Mouse (Mus musculus) left cerebral cortex, postnatal 4 days (tissue): ENCODE data around the gene Vhl. TPM values are rescaled to one million over a fixed set of nuclear protein-coding genes. Genes with fewer than 3 reads are reported as not detected.
A peak's percentile ranks its signal among the peaks of the same experiment; 100 is the strongest.

Experiments used
- DNase-seq: peaks from one replicate; pipeline ENCODE4 v3.0.0-alpha.2; 2022
- intact Hi-C: fragments of 180-260 bp; cut with DNase I; formaldehyde crosslinking; loops from one replicate; pipeline ENCODE4 v1.15.1; 2025
- total RNA-seq, 2 experiments: library from RNA; stranded (reverse); gene quantifications; 2 replicates each; pipeline ENCODE4 v1.2.3; 2021

Vhl gene
- total RNA-seq: 10 to 100 TPM; 50.0 to 61.8 TPM

DNA sequence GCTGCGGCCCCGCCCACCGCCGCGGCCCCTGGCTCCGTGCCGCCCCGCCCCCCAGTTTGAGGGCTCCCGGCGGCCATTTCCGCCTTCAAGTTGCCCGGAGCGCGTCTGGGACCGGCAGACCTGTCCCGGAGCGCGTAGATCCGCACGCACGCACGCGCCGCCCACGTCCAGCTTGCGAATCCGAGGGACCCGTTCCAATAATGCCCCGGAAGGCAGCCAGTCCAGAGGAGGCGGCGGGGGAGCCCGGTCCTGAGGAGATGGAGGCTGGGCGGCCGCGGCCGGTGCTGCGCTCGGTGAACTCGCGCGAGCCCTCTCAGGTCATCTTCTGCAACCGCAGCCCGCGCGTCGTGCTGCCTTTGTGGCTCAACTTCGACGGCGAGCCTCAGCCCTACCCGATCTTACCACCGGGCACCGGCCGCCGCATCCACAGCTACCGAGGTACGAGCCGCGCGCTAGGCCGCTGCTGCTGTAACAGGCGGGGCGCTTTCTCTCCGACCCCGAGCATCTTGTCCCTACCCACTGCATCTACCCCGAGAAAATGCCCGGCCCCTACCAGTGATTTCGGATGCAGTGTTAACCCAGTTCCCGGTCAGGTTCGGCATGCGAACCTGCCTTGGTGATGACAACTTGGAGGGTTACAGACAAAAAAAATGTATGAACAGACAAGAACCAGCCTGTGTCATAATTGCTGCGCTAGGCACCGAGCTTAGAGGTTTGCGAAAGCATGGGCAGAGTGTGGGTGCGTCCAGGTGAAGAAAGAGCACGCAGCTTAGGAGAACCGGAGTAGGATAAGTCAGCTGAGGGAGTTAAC, at the start of gene Vhl:
Gene Vhl (plus strand): TSS at position 19 of the 811 bp plus-strand sequence.
- intact Hi-C loops: no loop called here
- DNase-seq: peak; percentile 88

DNA sequence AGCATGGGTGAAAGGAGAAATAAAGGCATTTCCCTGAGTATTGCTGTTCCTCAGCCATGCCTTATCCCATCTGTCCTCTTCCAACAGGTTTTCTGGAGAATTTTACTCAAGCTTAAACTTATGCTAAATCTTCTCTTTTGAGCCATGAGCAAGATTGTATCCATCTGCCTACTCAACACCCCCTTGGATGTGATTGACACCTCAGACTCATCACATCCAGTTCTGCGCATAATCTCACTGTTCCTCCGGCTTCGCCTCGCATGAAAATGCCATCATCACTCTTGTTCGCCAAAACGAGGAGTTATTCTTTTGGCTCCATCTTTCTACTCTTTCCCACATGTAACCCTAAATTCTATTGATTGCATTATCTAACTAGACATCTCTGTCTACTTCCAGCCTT, 47.7 kb upstream of the Vhl start:
- DNase-seq: no peak

DNA sequence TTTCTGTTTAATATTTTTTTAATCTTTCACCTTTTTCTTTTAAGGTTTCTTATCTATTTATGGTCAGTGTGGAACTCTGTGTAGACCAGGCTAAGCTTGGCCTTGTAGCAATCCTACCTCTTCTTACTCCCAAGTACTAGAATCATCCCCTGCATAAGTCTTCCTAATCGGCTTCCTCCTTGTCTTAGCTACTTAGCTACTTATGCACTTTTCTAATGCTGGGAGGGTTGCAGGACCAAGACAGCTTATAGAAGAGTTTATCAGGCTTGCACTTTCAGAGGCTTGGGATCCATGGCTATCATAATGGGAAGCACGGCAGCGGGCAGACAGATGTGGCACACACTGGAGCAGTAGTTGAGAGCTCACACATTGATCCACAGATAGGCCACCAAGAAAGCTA, 44.5 kb upstream of the Vhl start:
- DNase-seq: no peak
- intact Hi-C loops: no loop called here

More for the DNA sequence above, 47.7 kb upstream of the Vhl start:
- intact Hi-C loops: no loop called here

DNA sequence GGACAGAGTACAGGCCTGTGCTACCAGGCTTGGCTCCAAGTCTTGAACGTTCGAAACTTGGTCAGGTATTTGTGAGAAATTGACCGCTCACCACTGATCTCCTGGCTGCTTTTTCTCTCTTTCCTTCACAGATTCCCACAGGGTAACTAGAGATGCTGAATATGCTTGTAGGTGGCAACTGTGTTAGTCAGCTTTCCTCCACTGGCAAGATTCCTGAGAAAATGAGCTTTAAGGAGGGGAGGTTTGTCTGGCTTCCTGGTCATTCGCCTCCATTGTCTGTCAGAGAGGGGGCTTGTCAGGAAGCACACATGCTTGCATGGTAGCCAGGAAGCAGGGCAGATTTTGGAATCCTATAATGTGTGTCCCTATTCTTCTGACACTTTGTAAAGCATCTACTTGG, 40.7 kb upstream of the Vhl start:
- no peak for DNase-seq
- intact Hi-C loops: no loop called here

DNA sequence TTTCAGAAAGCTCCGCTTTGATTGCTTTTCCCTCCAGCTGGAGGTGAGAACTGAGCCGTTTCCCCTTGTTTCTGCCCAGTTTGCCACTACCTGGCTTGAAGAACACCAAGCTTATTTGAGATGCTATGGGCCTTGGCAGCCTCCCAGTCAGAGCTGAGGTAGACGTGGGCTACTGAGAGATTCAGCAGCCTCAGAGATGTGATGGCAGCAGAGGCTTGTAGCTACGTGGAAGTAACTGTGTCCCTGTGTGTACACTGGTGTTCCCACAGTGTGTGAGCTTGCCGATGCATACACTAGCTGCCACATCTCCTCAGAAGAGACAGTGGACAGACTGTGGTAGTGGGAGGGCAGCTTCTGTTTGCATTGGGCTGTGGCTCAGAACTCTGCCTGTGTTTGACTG, 38.7 kb upstream of the Vhl start:
- no peak for DNase-seq
- intact Hi-C loops: no loop called here

DNA sequence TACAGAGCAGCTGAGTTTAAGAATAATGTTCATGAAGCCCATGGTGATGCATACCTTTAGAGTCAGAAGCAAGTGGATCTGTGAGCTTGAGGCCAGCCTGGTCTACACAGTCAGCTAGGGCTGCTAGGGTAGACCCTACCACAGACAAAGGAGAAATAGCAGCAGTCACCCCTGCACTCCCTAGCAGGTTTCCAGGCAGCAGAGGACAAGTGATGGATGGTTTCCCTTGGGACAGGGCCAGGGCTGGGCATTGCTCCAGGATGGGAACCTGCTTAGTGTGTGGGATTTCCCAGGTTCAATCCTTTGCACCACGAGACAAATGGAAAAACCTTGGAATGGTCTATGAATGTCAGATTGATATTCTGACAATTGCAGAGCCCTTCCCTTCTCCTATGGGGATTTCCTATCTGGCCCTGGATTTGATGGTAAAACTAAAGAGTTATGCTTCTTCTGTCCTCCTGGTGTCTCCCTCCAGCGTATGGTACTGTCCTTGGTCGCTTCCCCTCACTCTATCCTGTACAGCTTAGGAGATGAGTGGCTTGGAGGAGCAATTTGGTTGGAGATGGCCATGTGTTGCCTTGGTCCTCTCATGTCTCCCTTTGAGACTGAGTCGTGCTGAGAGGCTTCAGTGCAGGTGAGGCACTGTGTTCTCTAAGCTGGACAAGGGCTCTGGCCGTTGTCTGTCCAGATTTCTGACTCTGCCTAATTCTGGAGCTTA, 37.1 kb upstream of the Vhl start:
- peak; percentile 10 for DNase-seq

DNA sequence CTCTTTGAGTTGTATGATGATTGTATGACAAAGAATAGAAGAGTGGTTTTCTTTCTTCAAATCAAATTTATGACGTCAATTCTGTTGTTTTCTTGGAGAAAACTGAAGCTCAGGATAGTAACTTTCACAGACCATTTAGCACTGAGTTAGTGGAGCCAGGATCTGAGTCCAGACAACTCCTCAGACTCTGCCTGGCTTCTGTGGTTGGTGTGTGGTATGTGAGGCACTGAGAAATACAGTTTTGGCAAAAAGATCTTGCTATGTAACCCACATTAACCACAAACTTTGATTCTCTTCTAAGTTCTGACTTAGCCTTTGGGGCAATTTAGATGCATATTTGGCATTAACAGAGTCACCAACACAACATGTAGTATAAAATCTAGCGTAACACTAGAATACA, 31.1 kb upstream of the Vhl start:
- no peak for DNase-seq
- intact Hi-C loops: no loop called here

More for the DNA sequence above, 37.1 kb upstream of the Vhl start:
- intact Hi-C loops: no loop called here

DNA sequence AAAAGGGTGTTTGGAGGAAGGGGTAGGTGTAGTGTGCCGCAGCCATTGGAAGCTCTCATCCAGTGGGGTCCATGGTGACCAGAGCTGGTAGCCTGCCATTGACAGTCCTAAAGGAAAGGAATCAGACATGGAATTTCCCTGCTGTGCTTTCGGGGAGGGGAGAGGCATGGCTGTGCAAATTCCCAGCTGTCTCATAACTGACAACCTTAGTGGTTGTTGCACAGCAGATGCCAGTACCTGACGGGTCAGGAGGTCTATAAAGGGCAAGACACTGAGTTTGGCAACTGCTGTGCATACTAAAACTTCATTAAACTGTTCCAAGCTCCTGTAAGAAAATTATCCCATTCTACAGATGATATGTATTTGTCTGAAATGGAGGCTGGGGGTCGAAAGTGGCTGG, 25.8 kb upstream of the Vhl start:
- intact Hi-C loops: no loop called here
- DNase-seq: no peak

DNA sequence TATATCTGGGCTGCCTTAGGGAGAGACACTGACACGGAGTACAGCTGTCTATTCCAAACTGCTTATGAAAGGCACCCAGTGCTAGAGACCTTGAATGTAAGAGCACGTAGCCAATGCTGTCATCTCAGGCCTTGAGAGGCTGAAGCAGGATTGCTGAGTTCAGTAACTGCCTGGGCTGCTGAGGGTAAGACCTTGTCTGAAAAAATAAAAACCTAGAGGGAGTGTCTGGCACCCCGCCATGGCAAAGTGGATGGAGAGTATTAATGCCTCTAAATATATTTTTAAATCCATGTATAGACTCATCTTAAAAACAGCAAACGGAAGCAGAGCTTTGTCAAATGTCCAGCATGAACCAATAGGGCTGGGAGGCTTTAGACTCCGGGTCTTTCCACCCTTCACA, 23.9 kb upstream of the Vhl start:
- DNase-seq: no peak
- intact Hi-C loops: no loop called here

DNA sequence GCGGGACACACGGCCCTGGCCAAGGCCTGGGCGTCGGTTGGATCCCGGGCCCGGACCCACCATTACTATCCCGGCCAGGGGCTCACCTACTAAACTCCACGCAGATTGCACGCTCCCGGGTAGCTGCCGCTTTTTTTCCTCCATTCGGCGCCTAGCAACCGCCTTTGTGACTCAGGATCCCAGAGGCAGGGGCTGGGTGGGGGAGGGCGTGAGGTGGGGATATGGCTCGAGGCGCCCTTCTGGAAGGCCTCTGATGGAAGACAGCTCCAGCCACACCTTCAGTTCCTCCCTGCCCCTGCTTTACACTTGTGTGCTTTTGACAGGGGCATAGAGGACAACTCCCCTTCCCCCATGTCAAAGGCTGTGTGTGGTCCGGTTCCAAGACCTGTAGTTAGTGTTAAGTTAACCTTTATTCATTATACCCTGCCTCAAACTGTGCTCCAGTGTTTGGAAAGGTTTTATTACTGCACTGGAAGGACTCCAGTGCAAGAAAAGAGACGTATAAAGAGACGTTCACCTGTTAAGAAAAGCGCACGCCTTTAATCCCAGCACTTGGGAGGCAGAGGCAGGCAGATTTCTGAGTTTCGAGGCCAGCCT, 23.1 kb upstream of the Vhl start, which contains the start of gene Fancd2os:
Gene Fancd2os (minus strand): TSS at position 173 of the 597 bp plus-strand sequence.
- intact Hi-C loops: no loop called here
- no peak for DNase-seq

DNA sequence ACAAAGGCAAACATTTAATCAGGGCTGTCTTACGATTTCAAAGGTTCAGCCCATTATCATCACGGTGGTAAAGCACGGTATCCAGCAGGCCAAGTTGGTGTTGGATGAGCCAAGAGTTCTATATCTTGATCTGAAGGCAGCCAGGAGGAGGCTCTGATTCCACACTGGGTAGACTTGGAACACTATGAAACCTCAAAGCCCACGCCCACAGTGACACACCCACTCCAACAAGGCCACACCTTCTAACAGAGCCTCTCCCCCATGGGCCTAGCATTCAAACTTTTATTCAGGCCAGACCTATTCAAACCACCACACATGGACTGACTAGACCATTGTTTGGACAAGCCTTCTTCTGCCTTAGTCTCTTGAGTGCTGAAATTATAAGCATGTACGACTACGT, 20.9 kb upstream of the Vhl start:
- intact Hi-C loops: no loop called here
- DNase-seq: no peak

DNA sequence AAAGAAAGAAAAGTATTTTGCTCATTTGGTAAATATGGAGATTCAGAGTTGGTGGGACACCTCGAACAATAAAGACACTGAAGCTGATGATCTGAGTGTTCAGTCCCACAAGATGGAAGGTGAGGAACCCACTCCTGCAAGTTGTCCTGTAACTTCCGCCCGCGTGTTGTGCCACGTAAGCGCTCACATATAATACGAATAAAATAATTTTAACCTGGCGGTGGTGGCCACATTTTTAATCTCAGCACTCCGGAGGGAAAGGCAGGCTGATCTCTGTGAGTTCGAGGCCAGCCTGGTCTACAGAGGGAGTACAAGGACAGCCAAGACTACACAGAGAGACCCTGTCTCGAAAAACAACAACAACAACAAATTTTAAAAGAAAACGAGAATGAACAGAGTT, 19.8 kb upstream of the Vhl start:
- intact Hi-C loops: no loop called here
- DNase-seq: no peak

DNA sequence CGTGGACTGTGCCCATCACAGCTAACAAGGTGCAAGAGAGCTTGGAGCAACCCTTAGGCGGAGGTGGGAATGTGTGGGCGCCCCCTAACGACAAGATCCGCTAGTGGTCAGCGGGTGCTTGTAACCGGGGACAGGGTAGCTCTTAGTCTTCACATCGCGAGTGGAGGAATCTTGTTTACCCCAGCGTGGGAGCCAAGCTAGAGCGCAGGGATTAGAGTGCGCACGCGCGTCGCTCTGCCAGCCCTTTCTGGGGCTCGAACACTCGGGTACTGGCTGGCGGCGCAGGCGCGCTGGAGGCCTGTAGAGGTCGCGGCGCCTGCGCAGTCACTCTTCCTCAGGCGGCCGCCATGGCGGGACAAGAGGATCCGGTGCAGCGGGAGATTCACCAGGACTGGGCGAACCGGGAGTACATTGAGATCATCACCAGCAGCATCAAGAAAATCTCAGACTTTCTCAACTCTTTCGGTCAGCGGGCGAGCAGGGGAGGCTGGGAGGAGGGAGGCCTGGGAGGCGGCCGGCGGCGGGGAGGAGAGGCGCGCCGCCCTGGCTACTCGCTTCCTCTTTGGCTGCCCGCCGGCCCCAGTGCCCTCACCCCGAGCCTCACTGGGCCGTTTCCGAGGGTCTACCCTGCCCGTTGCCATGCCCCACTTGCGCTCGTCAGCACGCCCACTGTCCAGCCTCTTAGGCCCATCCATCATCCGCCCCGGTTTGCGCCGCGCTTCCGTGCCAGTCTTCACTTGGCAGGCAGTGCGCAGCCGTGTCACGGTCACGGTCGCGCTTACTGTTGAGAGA, 19.1 kb upstream of the Vhl start, which contains the start of gene Brk1:
Gene Brk1 (plus strand): TSS at position 341 of the 792 bp plus-strand sequence.
- DNase-seq: peak; percentile 93
- intact Hi-C loops: no loop called here

DNA sequence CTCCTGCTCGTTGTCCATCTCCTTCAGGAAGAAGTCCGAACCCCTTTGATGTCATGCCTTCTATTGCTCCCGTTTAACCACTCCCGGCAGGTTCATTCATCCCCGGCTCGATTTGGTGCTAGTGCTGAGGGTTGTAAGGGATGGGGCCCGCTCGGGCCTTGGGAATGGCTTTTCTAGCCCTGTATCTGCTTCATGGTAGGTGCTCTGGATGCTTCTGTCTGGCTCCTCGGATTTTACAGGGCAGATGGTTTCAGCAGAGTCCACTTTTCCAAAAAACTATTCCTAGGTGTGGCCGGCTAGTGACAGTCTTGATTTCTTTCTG, 18.6 kb upstream of the Vhl start:
- intact Hi-C loops: no loop called here
- DNase-seq: no peak

DNA sequence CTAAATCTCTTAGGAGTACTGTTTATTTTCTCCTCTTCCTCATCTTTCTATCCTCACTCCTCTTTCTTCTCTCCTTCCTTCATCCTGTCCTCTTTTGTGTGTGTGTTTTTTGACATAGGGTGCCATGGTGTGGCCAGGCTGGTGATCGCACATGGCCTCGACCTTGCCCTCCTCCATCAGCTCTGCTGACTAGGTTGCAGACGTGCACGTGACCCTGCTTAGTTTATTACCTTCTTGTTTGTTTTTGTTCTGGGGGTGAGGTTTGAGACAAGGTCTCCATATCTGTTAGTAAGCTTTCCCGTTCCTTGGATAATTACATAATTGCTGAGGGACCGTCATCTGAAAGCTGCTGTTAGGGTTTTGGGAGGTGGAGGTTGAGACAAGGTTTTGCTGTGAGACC, 14.9 kb upstream of the Vhl start:
- intact Hi-C loops: no loop called here

DNA sequence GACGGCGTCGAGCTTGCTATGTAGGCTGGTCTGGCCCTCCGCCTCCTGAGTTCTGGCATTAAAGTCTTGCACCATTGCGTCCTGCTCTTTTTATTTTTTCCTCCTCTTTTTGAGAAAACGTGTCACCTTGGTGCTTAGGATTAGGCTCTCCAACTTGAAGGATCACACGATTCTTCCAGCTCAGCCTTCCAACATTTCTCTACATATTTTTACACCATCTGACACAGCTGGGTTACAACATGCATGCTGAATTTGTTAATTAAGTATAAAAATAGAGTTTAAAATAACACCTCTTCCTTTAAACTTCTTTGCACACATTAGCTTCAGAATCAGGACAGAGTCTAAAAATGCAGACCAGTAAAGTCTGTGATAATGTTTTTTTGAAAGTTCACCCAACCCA, 14.5 kb upstream of the Vhl start:
- DNase-seq: no peak

More for the DNA sequence above, 14.9 kb upstream of the Vhl start:
- DNase-seq: no peak

DNA sequence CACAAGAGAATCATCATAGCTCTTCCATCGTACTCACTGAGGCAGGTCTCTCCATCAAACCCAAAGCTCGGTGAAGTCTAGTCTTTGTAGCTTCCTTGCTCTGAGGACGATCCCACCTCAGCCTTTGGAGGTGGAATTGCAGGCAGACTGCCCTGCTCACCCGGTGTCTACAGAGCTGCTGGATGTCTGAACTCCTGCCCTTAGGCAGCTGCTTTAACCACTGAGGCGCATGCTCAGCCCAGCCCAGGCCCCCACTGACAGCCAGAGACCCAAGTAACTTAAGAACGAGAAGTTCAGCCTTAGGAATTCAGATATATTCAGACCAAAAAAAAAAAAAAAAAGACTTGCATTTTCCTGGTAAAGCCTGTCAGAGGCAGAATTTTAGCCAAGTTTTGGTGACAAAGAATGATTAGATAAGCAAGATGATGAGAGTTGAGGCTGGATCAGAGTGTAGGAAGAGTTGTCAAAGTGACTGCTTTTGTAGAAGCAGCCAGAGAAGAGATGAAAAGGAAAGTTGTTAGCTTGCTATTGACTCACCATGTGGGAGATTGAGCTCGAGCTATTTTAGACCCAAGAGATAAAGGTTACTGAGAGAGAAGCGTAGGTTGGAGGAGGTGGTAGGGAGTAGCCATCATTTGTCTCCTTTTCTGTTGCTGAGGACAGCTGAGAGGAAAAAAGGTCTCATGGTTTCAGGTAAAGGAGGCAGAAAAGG, 11.3 kb upstream of the Vhl start:
- intact Hi-C loops: no loop called here
- DNase-seq: no peak

More for the DNA sequence above, 14.5 kb upstream of the Vhl start:
- intact Hi-C loops: no loop called here

DNA sequence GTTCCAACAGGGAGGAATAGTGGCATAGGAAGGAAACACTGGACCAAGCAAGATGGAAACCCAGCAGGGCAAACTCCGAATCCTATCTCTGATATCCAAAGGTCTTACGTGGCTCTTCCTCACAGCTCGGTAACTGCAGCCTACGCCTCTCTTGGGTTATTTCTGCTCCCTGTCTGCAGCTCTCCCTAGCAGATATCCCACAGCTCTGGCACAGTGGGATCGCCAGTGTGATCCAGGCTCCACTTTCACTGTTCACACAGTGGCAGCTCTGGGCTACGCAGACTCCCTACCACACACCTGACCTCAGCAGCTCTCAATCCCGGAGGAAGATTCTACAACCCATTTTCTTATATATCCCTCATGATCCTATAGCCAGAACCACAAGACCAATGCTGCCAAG, 9.6 kb upstream of the Vhl start:
- intact Hi-C loops: no loop called here
- no peak for DNase-seq

DNA sequence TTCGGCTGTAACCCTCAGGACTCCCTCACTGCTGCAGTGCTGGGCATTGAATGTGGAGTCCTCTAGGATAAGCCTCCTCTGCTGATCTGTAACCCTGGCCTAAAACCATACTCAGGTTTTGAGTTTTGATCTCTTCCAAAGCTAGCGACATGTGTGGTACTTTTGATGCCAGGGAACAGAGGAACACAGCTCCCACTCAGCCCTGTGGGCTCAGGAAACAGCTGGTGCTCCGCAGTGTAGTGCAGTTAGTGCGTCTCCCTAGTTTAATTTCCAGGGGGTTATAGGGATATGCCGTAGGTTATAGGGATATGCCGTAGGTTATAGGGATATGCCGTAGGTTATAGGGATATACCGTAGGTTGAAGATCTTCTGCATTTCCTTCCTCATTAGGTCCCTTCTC, 8.8 kb upstream of the Vhl start:
- intact Hi-C loops: no loop called here
- DNase-seq: no peak

DNA sequence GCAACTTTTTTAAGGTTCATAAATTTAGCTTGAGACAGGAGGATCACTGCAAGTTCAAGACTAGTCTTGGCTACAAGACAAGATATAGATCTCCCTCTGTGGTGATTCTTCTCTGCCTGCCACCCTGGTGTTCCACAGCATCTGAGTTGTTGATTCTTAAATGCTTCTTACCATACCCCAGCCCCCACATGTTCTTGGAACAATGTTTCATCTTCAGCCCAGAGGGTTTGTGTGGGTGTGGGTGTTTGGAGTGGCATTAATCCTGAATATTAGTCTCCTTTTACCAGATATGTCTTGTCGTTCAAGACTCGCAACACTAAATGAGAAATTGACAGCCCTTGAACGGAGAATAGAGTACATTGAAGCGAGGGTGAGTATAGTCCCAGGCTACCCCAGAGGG, 8.3 kb upstream of the Vhl start:
- DNase-seq: no peak
- intact Hi-C loops: no loop called here
